Mouse (Mus musculus): ENCODE measurements around the gene Rcc1l.

Gene Rcc1l

GRCm38 (mm10) chr5:134115639-134116259, 60.8 kb downstream of the Rcc1l start:
- no peak for DNase-seq (ENCODE audit: low read depth)

- DNase-seq (ENCODE audit: low read depth), result no peak
Observed at GRCm38 (mm10) chr5:134114981-134115380, 61.6 kb downstream of the Rcc1l start.

- DNase-seq (ENCODE audit: low read depth), result no peak
Observed at GRCm38 (mm10) chr5:134105829-134106228, 70.7 kb downstream of the Rcc1l start.

- DNase-seq (ENCODE audit: low read depth), result no peak
Observed at GRCm38 (mm10) chr5:134102720-134103119, 73.9 kb downstream of the Rcc1l start.

GRCm38 (mm10) chr5:134101883-134102282, 74.7 kb downstream of the Rcc1l start:
- DNase-seq (ENCODE audit: low read depth), result no peak

GRCm38 (mm10) chr5:134101322-134101721, 75.3 kb downstream of the Rcc1l start:
- DNase-seq (ENCODE audit: low read depth), result no peak

GRCm38 (mm10) chr5:134100232-134100771, 76.3 kb downstream of the Rcc1l start:
- DNase-seq (ENCODE audit: low read depth), result no peak

GRCm38 (mm10) chr5:134099496-134100211, 76.9 kb downstream of the Rcc1l start, which contains the start of gene Castor2:
TSS of gene Castor2 (plus strand) at chr5:134099711.
- peak; percentile 48 for DNase-seq (ENCODE audit: low read depth)

- no peak for DNase-seq (ENCODE audit: low read depth)
Observed at GRCm38 (mm10) chr5:134098976-134099375, 77.6 kb downstream of the Rcc1l start.

GRCm38 (mm10) chr5:134098341-134098902, 78.2 kb downstream of the Rcc1l start:
- no peak for DNase-seq (ENCODE audit: low read depth)
